In genomic region chr13:94882711-94883145, GRCm38 (mm10) we compare ENCODE assay signal across 8 mouse cellular contexts. TPM values are rescaled to one million over a fixed set of nuclear protein-coding genes. Genes with fewer than 3 reads are reported as not detected.
DNase-seq lines count a peak whose midpoint lies in the region; ATAC-seq and TF ChIP-seq lines count a peak whose summit lies in the region.

No protein-coding gene starts in this region.

- peaks cover 7 to 23% of the 10 kb centered on the region in 2 experiments for H3K4me1 ChIP-seq in heart, embryonic 14.5 days (ENCODE audit: control insufficient read depth in 2 of 2, insufficient read depth in 2 of 2, low read length in 2 of 2)
- peaks cover 2% of the 10 kb centered on the region; the same call in 1 of the 2 replicates for H3K4me1 ChIP-seq in bone marrow macrophage, adult 2 months (ENCODE audit: control insufficient read depth, insufficient read depth, low read length)
- H3K4me1 ChIP-seq in hindbrain, embryonic 14.5 days (replicated peaks; ENCODE audit: control insufficient read depth, insufficient read depth, low read length): 0 out of 2 replicates have a peak, but pooled peaks cover 5% of the 10 kb centered on the region
- H3K4me1 ChIP-seq in midbrain, embryonic 14.5 days (ENCODE audit: control insufficient read depth, insufficient read depth, low read length): peaks cover 10% of the 10 kb centered on the region

- peak overlapping the region; percentile 94 for H3K4me2 ChIP-seq in heart, embryonic 14.5 days (ENCODE audit: low read length)
- H3K4me2 ChIP-seq in hindbrain, embryonic 14.5 days (replicated peaks): peak overlapping the region; percentile 56
- H3K4me2 ChIP-seq in midbrain, embryonic 14.5 days (ENCODE audit: low read length): peak overlapping the region; percentile 57

- intact Hi-C loops in left cerebral cortex, adult 2 months (cut with DNase I): no loop called here

- H3K9ac ChIP-seq in heart, embryonic 14.5 days (ENCODE audit: low read length): no peak overlapping the region
- peak overlapping the region; percentile 40 for H3K9ac ChIP-seq in hindbrain, embryonic 14.5 days
- peak overlapping the region; percentile 31; the same call in 1 of the 2 replicates for H3K9ac ChIP-seq in midbrain, embryonic 14.5 days (replicated peaks; ENCODE audit: low read length)

- peaks cover 90% of the 10 kb centered on the region for H3K27me3 ChIP-seq in heart, embryonic 14.5 days (ENCODE audit: control insufficient read depth, insufficient read depth, low read length)
- peaks cover 87% of the 10 kb centered on the region for H3K27me3 ChIP-seq in hindbrain, embryonic 14.5 days (ENCODE audit: control insufficient read depth, insufficient read depth, low read length)
- H3K27me3 ChIP-seq in midbrain, embryonic 14.5 days (ENCODE audit: control insufficient read depth, insufficient read depth, low read length): peaks cover 84% of the 10 kb centered on the region

- no peak for TF ChIP-seq POLR2A in bone marrow macrophage, adult 2 months (IDR thresholded peaks at IDR 0.05; ENCODE audit: borderline replicate concordance, low read depth, low read length)

- H3K4me3 ChIP-seq in heart, embryonic 14.5 days (ENCODE audit: control insufficient read depth in 1 of 2, insufficient read depth in 1 of 2, low read depth in 1 of 2, low read length in 2 of 2): peak overlapping the region; percentile 38 to 51
- H3K4me3 ChIP-seq in bone marrow macrophage, adult 2 months (ENCODE audit: insufficient read depth, low read length): peak overlapping the region; percentile 52
- peak overlapping the region; percentile 31 for H3K4me3 ChIP-seq in hindbrain, embryonic 14.5 days (replicated peaks; ENCODE audit: low read length)
- peak overlapping the region; percentile 29 for H3K4me3 ChIP-seq in midbrain, embryonic 14.5 days (replicated peaks; ENCODE audit: low read depth, low read length)
- H3K4me3 ChIP-seq in left cerebral cortex, adult 2 months: no peak overlapping the region; the same call in 1 of the 2 replicates

- no peak overlapping the region for H3K27ac ChIP-seq in heart, embryonic 14.5 days (replicated peaks in 1 of 2; ENCODE audit: control insufficient read depth in 1 of 2, insufficient read depth in 1 of 2, low read depth in 2 of 2, low read length in 2 of 2)
- H3K27ac ChIP-seq in bone marrow macrophage, adult 2 months (ENCODE audit: insufficient read depth, low read depth, low read length): no peak overlapping the region
- peak overlapping the region; percentile 69 for H3K27ac ChIP-seq in hindbrain, embryonic 14.5 days
- H3K27ac ChIP-seq in midbrain, embryonic 14.5 days (replicated peaks; ENCODE audit: low read depth, low read length): peak overlapping the region; percentile 49; the same call in 1 of the 2 replicates
- no peak overlapping the region for H3K27ac ChIP-seq in left cerebral cortex, adult 2 months

- H3K9me3 ChIP-seq in heart, embryonic 14.5 days (ENCODE audit: control insufficient read depth, low read length): no peaks in the 10 kb centered on the region
- H3K9me3 ChIP-seq in hindbrain, embryonic 14.5 days (ENCODE audit: control insufficient read depth, low read length): no peaks in the 10 kb centered on the region
- no peaks in the 10 kb centered on the region for H3K9me3 ChIP-seq in midbrain, embryonic 14.5 days (ENCODE audit: control insufficient read depth, low read length)

- H3K36me3 ChIP-seq in heart, embryonic 14.5 days (ENCODE audit: control insufficient read depth, insufficient read depth, low read length): no peaks in the 10 kb centered on the region
- no peaks in the 10 kb centered on the region for H3K36me3 ChIP-seq in hindbrain, embryonic 14.5 days (replicated peaks; ENCODE audit: control insufficient read depth, insufficient read depth)
- H3K36me3 ChIP-seq in midbrain, embryonic 14.5 days (ENCODE audit: control insufficient read depth, insufficient read depth, low read length): no peaks in the 10 kb centered on the region

- under 1% methylated on average over 34 of the region's 37 CpGs for WGBS in heart, embryonic 14.5 days
- WGBS in hindbrain, embryonic 14.5 days: under 1% methylated on average over 36 of the region's 37 CpGs
- WGBS in midbrain, embryonic 14.5 days: 1% methylated on average over 37 of the region's 37 CpGs

- ATAC-seq in heart, embryonic 14.5 days (ENCODE audit: insufficient number of reproducible peaks, insufficient read depth, low FRiP score, low read depth): no peak
- ATAC-seq in hindbrain, embryonic 14.5 days (ENCODE audit: low FRiP score): peak; percentile 74
- ATAC-seq in midbrain, embryonic 14.5 days (ENCODE audit: low FRiP score, low TSS enrichment): peak; percentile 32; the same call in 1 of the 2 replicates
- no peak for ATAC-seq in erythroblast, adult 5-6 weeks (replicated peaks; ENCODE audit: low FRiP score, poor library complexity, severe bottlenecking)

- no peak for DNase-seq in heart, adult 8-10 months (ENCODE audit: low spot score)
- DNase-seq in hindbrain, embryonic 14.5 days (ENCODE audit: low spot score): no peak
- peak; percentile 44 for DNase-seq in midbrain, embryonic 14.5 days
- no peak for DNase-seq in left cerebral cortex, adult 2 months (ENCODE audit: extremely low spot score in 1 of 2, low spot score in 2 of 2)
- no peak for DNase-seq in thymus, adult 18-20 months

- TF ChIP-seq CTCF in bone marrow macrophage, adult 2 months (IDR thresholded peaks at IDR 0.05; ENCODE audit: low read depth, low read length): no peak
- TF ChIP-seq CTCF in left cerebral cortex, adult 2 months (IDR thresholded peaks at IDR 0.05): no peak

RNA-seq across cellular contexts. Expression of gene Otp, which starts 7.3 kb away (rescaled TPM):
- not detected in 2 replicates for polyA plus RNA-seq in heart, embryonic 14.5 days (2014; fragmentation: Nextera tagmentation; extraction: Ambion mirVana)
- not detected for total RNA-seq in heart, adult 8-10 months (2022)
- polyA plus RNA-seq in bone marrow macrophage, adult 2 months (2012; ENCODE audit: insufficient read depth, insufficient read length, missing spikeins): not detected in 2 replicates
- polyA plus RNA-seq in hindbrain, embryonic 14.5 days (2014; fragmentation: Nextera tagmentation; extraction: Ambion mirVana): 9.2 and 10.6 TPM in 2 replicates
- polyA plus RNA-seq in midbrain, embryonic 14.5 days (2014; fragmentation: Nextera tagmentation; extraction: Ambion mirVana): 5.3 and 5.4 TPM in 2 replicates
- under 1 TPM in 1 of 2 experiments, not detected in 1; 0.65 TPM for total RNA-seq in left cerebral cortex, adult 2 months (2021)
- not detected in 2 replicates for total RNA-seq in erythroblast, adult 5-6 weeks (2015; ENCODE audit: low replicate concordance)
- not detected in 2 replicates for total RNA-seq in erythroblast, adult 5-6 weeks (2017; ENCODE audit: low replicate concordance)

Comparison
In these comparisons a context has a peak if more than half of its experiments do, and no peak if none do; other contexts are left out.
1. ATAC-seq: peak in hindbrain, embryonic 14.5 days (single experiment) and midbrain, embryonic 14.5 days (single experiment); none in heart, embryonic 14.5 days (single experiment) and erythroblast, adult 5-6 weeks (single experiment).
2. H3K27ac ChIP-seq: peak in hindbrain, embryonic 14.5 days (single experiment) and midbrain, embryonic 14.5 days (single experiment); none in heart, embryonic 14.5 days (0 of 2), bone marrow macrophage, adult 2 months (single experiment) and left cerebral cortex, adult 2 months (single experiment).
3. Peak in every context shown above with its lines, with median percentiles within 50 percentile points of each other: H3K4me2 ChIP-seq.